Mouse (Mus musculus) heart, postnatal 25 days (tissue): ENCODE measurements around the gene Nfam1. TPM values are rescaled to one million over a fixed set of nuclear protein-coding genes. Genes with fewer than 3 reads are reported as not detected.

ENCODE experiments used
- microRNA-seq: library from miRNA; unstranded; fragments of <30 nt; microRNA quantifications from one replicate; pipeline ENCODE4 v1.2.0, GENCODE M21; 2022
- total RNA-seq, 2 experiments: library from RNA; stranded (reverse); gene quantifications; 2 replicates each; pipeline ENCODE4 v1.2.3; 2021

Nfam1 gene
- total RNA-seq, 2 experiments from 2014 or later, result 2.9 TPM

Small RNA genes lying within 50 kb of the gene (microRNA-seq; reads per million reads assigned to microRNA genes)
- 1.9 reads per million for gene Mir3080

Other genes starting within 250 kb of the Nfam1 start
- gene Cyp2d26, start 239.0 kb downstream of the Nfam1 start, total RNA-seq, result not detected
- gene Tcf20, start 45.4 kb downstream of the Nfam1 start, total RNA-seq, result 10 to 100 TPM; 52.2 to 55.8 TPM
- gene Serhl, start 56.2 kb upstream of the Nfam1 start, total RNA-seq, result 10 to 100 TPM; 40.5 to 44.8 TPM
- 10 to 100 TPM; 40.3 to 41.9 TPM for gene Rrp7a, start 89.5 kb upstream of the Nfam1 start, total RNA-seq
- gene Poldip3, start 116.1 kb upstream of the Nfam1 start, total RNA-seq, result 10 to 100 TPM; 27.3 to 29.8 TPM
- gene Cyb5r3, start 139.3 kb upstream of the Nfam1 start, total RNA-seq, result 10 to 100 TPM; 80.4 to 85.5 TPM
- gene A4galt, start 218.5 kb upstream of the Nfam1 start, total RNA-seq, result 1 to 10 TPM; 4.8 to 6.5 TPM